Mouse (Mus musculus): Measurements from ENCODE around the gene Krtap19-3. TPM values are rescaled to one million over a fixed set of nuclear protein-coding genes. Genes with fewer than 3 reads are reported as not detected.

The Krtap19-3 gene
- polyA plus RNA-seq, 1 experiment from 2014 or later: not detected

Other genes with a start within 250 kb of the Krtap19-3 start
- not detected in 2 replicates for gene Krtap26-1, start 230.2 kb downstream of the Krtap19-3 start, polyA plus RNA-seq (2015; fragmentation: Nextera tagmentation; extraction: Ambion mirVana)
- gene Krtap27-1, start 206.4 kb downstream of the Krtap19-3 start, polyA plus RNA-seq (2015; fragmentation: Nextera tagmentation; extraction: Ambion mirVana): not detected in 2 replicates
- gene 2310061N02Rik, start 170.1 kb downstream of the Krtap19-3 start, polyA plus RNA-seq (2015; fragmentation: Nextera tagmentation; extraction: Ambion mirVana): not detected in 2 replicates
- gene Krtap13-1, start 149.2 kb downstream of the Krtap19-3 start, polyA plus RNA-seq (2015; fragmentation: Nextera tagmentation; extraction: Ambion mirVana): not detected in 2 replicates
- gene Krtap13, start 126.4 kb downstream of the Krtap19-3 start, polyA plus RNA-seq (2015; fragmentation: Nextera tagmentation; extraction: Ambion mirVana): not detected in 2 replicates
- gene 2310034C09Rik, start 119.2 kb downstream of the Krtap19-3 start, polyA plus RNA-seq (2015; fragmentation: Nextera tagmentation; extraction: Ambion mirVana): not detected in 2 replicates
- not detected in 2 replicates for gene 2310057N15Rik, start 103.8 kb downstream of the Krtap19-3 start, polyA plus RNA-seq (2015; fragmentation: Nextera tagmentation; extraction: Ambion mirVana)
- gene Gm5965, start 100.1 kb downstream of the Krtap19-3 start, polyA plus RNA-seq (2015; fragmentation: Nextera tagmentation; extraction: Ambion mirVana): not detected in 2 replicates
- not detected in 2 replicates for gene Gm20741, start 65.8 kb downstream of the Krtap19-3 start, polyA plus RNA-seq (2015; fragmentation: Nextera tagmentation; extraction: Ambion mirVana)
- not detected in 2 replicates for gene Krtap15, start 57.8 kb downstream of the Krtap19-3 start, polyA plus RNA-seq (2015; fragmentation: Nextera tagmentation; extraction: Ambion mirVana)
- gene Krtap14, start 51.9 kb downstream of the Krtap19-3 start, polyA plus RNA-seq (2015; fragmentation: Nextera tagmentation; extraction: Ambion mirVana): not detected in 2 replicates
- not detected in 2 replicates for gene Krtap19-1, start 8.6 kb downstream of the Krtap19-3 start, polyA plus RNA-seq (2015; fragmentation: Nextera tagmentation; extraction: Ambion mirVana)
- not detected in 2 replicates for gene Krtap19-2, start 3.8 kb downstream of the Krtap19-3 start, polyA plus RNA-seq (2015; fragmentation: Nextera tagmentation; extraction: Ambion mirVana)
- gene Krtap19-4, start 7.1 kb upstream of the Krtap19-3 start, polyA plus RNA-seq (2015; fragmentation: Nextera tagmentation; extraction: Ambion mirVana): not detected in 2 replicates
- gene Krtap19-5, start 18.4 kb upstream of the Krtap19-3 start, polyA plus RNA-seq (2015; fragmentation: Nextera tagmentation; extraction: Ambion mirVana): not detected in 2 replicates
- gene Krtap19-9b, start 54.2 kb upstream of the Krtap19-3 start, polyA plus RNA-seq (2015; fragmentation: Nextera tagmentation; extraction: Ambion mirVana): not detected in 2 replicates
- gene Krtap16-3, start 84.8 kb upstream of the Krtap19-3 start, polyA plus RNA-seq (2015; fragmentation: Nextera tagmentation; extraction: Ambion mirVana): not detected in 2 replicates
- gene Krtap22-2, start 132.7 kb upstream of the Krtap19-3 start, polyA plus RNA-seq (2015; fragmentation: Nextera tagmentation; extraction: Ambion mirVana): not detected in 2 replicates
- gene Gm10229, start 137.2 kb upstream of the Krtap19-3 start, polyA plus RNA-seq (2015; fragmentation: Nextera tagmentation; extraction: Ambion mirVana): not detected in 2 replicates
- gene Krtap6-1, start 153.7 kb upstream of the Krtap19-3 start, polyA plus RNA-seq (2015; fragmentation: Nextera tagmentation; extraction: Ambion mirVana): not detected in 2 replicates
- not detected in 2 replicates for gene Gm10228, start 163.4 kb upstream of the Krtap19-3 start, polyA plus RNA-seq (2015; fragmentation: Nextera tagmentation; extraction: Ambion mirVana)
- gene Krtap6-5, start 169.8 kb upstream of the Krtap19-3 start, polyA plus RNA-seq (2015; fragmentation: Nextera tagmentation; extraction: Ambion mirVana): not detected in 2 replicates
- not detected in 2 replicates for gene 1110025L11Rik, start 186.0 kb upstream of the Krtap19-3 start, polyA plus RNA-seq (2015; fragmentation: Nextera tagmentation; extraction: Ambion mirVana)
- not detected in 2 replicates for gene Krtap6-3, start 206.0 kb upstream of the Krtap19-3 start, polyA plus RNA-seq (2015; fragmentation: Nextera tagmentation; extraction: Ambion mirVana)